Mouse (Mus musculus) MEL (cell line): ENCODE results near the gene Rab11fip3. TPM values are rescaled to one million over a fixed set of nuclear protein-coding genes. Genes with fewer than 3 reads are reported as not detected.

ENCODE experiments used
- DNase-seq: peaks from one replicate; pipeline ENCODE4 v3.0.0; 2011; ENCODE audit warnings: low read depth, low spot score
- H3K27ac ChIP-seq: 2 replicates; pipeline ENCODE4 v1.5.1; 2012; ENCODE audit warnings: low read depth, mild to moderate bottlenecking, control low read depth, low read length, moderate library complexity; ENCODE audit not compliant: control insufficient read depth
- H3K27me3 ChIP-seq, 2 experiments: fragments of 150-350 bp in 1 of 2; sonication (generic) in 1 of 2; 2 replicates each; pipeline ENCODE4 v1.6.1; 2012; ENCODE audit warnings: low read length in 2 of 2, mild to moderate bottlenecking in 2 of 2, improper control_type of control experiment in 1 of 2, moderate library complexity in 1 of 2; ENCODE audit not compliant: insufficient read depth in 2 of 2, control insufficient read depth in 1 of 2
- H3K36me3 ChIP-seq, 2 experiments: 2 replicates each; pipeline ENCODE4 v1.6.1; 2012 to 2014; ENCODE audit warnings: low read length in 2 of 2, improper control_type of control experiment in 1 of 2, inconsistent platforms in 1 of 2, mild to moderate bottlenecking in 1 of 2; ENCODE audit not compliant: insufficient read depth in 2 of 2, control insufficient read depth in 1 of 2
- H3K4me1 ChIP-seq, 2 experiments: fragments of 150-350 bp in 1 of 2; sonication (generic) in 1 of 2; 2 replicates each; pipeline ENCODE4 v1.6.1; 2012; ENCODE audit warnings: low read length in 2 of 2, improper control_type of control experiment in 1 of 2, mild to moderate bottlenecking in 1 of 2; ENCODE audit not compliant: insufficient read depth in 2 of 2, control insufficient read depth in 1 of 2
- H3K4me3 ChIP-seq, 2 experiments: fragments of 150-350 bp in 1 of 2; sonication (generic) in 1 of 2; 2 replicates each; pipeline ENCODE4 v1.5.1; 2012; ENCODE audit warnings: low read depth in 2 of 2, low read length in 2 of 2, mild to moderate bottlenecking in 2 of 2, moderate library complexity in 2 of 2, control low read depth in 1 of 2, improper control_type of control experiment in 1 of 2; ENCODE audit not compliant: control insufficient read depth in 1 of 2, insufficient read depth in 1 of 2
- H3K79me2 ChIP-seq: 2 replicates; pipeline ENCODE4 v1.6.1; 2012; ENCODE audit warnings: mild to moderate bottlenecking, low read length, moderate library complexity; ENCODE audit not compliant: control insufficient read depth, poor library complexity, insufficient read depth
- H3K9ac ChIP-seq: 2 replicates; pipeline ENCODE4 v1.6.1; 2012; ENCODE audit warnings: low read depth, mild to moderate bottlenecking, control low read depth, low read length, moderate library complexity; ENCODE audit not compliant: control insufficient read depth, poor library complexity, severe bottlenecking
- H3K9me3 ChIP-seq: fragments of 150-350 bp; sonication (generic); replicated peaks from 2 replicates; pipeline ENCODE4 v1.6.1; 2012; ENCODE audit warnings: mild to moderate bottlenecking, low read length, improper control_type of control experiment, moderate library complexity; ENCODE audit not compliant: insufficient read depth
- BHLHE40 ChIP-seq: IDR thresholded peaks from 2 replicates; pipeline ENCODE4 v1.6.1; 2012; ENCODE audit warnings: low read depth, mild to moderate bottlenecking, inconsistent platforms, low read length, improper control_type of control experiment, borderline replicate concordance
- CTCF ChIP-seq, 3 experiments: IDR thresholded peaks in 2 of 3; conservative IDR thresholded peaks in 1 of 3; 2 replicates each; pipeline ENCODE4 v1.5.1; 2011 to 2012; ENCODE audit warnings: low read length in 3 of 3, low read depth in 2 of 3, mild to moderate bottlenecking in 2 of 3, improper control_type of control experiment in 1 of 3, inconsistent platforms in 1 of 3, mixed read lengths in 1 of 3, moderate library complexity in 1 of 3; ENCODE audit not compliant: control insufficient read depth in 1 of 3, insufficient read depth in 1 of 3, poor library complexity in 1 of 3, severe bottlenecking in 1 of 3
- EP300 ChIP-seq, 2 experiments: IDR thresholded peaks; 2 replicates each; pipeline ENCODE4 v1.6.1; 2011; ENCODE audit warnings: improper control_type of control experiment in 2 of 2, low read length in 2 of 2, low read depth in 1 of 2, mild to moderate bottlenecking in 1 of 2
- ETS1 ChIP-seq: IDR thresholded peaks from 2 replicates; pipeline ENCODE4 v1.6.1; 2012; ENCODE audit warnings: low read depth, mild to moderate bottlenecking, inconsistent platforms, low read length, improper control_type of control experiment, moderate library complexity
- GATA1 ChIP-seq: IDR thresholded peaks from 2 replicates; pipeline ENCODE4 v1.6.1; 2011; ENCODE audit warnings: low read depth, low read length, improper control_type of control experiment
- KAT2A ChIP-seq: conservative IDR thresholded peaks from 2 replicates; pipeline ENCODE4 v1.6.1; 2012; ENCODE audit warnings: low read depth, low read length, improper control_type of control experiment, inconsistent platforms
- MAZ ChIP-seq: IDR thresholded peaks from 2 replicates; pipeline ENCODE4 v1.6.1; 2012; ENCODE audit warnings: low read depth, mild to moderate bottlenecking, inconsistent platforms, low read length, improper control_type of control experiment
- MYB ChIP-seq: IDR thresholded peaks from 2 replicates; pipeline ENCODE4 v1.6.1; 2011; ENCODE audit warnings: mild to moderate bottlenecking, low read depth, low read length, improper control_type of control experiment
- MYC ChIP-seq: IDR thresholded peaks from 2 replicates; pipeline ENCODE4 v1.6.1; 2011; ENCODE audit warnings: low read depth, mild to moderate bottlenecking, low read length, improper control_type of control experiment, moderate library complexity
- NRF1 ChIP-seq: IDR thresholded peaks from 2 replicates; pipeline ENCODE4 v1.6.1; 2014; ENCODE audit warnings: low read depth, mild to moderate bottlenecking, inconsistent platforms, low read length, improper control_type of control experiment, moderate library complexity; ENCODE audit not compliant: poor library complexity, insufficient read depth, severe bottlenecking
- RAD21 ChIP-seq: IDR thresholded peaks from 2 replicates; pipeline ENCODE4 v1.6.1; 2011; ENCODE audit warnings: mild to moderate bottlenecking, low read depth, low read length, improper control_type of control experiment
- SIN3A ChIP-seq: IDR thresholded peaks from 2 replicates; pipeline ENCODE4 v1.6.1; 2012; ENCODE audit warnings: low read length, improper control_type of control experiment, inconsistent platforms
- SMC3 ChIP-seq: IDR thresholded peaks from 2 replicates; pipeline ENCODE4 v1.6.1; 2011; ENCODE audit warnings: low read depth, low read length, improper control_type of control experiment
- TBP ChIP-seq: IDR thresholded peaks from 2 replicates; pipeline ENCODE4 v1.8.0; 2011; ENCODE audit warnings: low read depth, low read length, improper control_type of control experiment
- USF1 ChIP-seq: IDR thresholded peaks from 2 replicates; pipeline ENCODE4 v1.6.1; 2014; ENCODE audit warnings: low read depth, mild to moderate bottlenecking, inconsistent platforms, low read length, improper control_type of control experiment, moderate library complexity
- USF2 ChIP-seq, 2 experiments: IDR thresholded peaks; 2 replicates each; pipeline ENCODE4 v1.6.1; 2011 to 2012; ENCODE audit warnings: improper control_type of control experiment in 2 of 2, low read length in 2 of 2, borderline replicate concordance in 1 of 2, inconsistent platforms in 1 of 2, low read depth in 1 of 2, mild to moderate bottlenecking in 1 of 2; ENCODE audit not compliant: insufficient read depth in 1 of 2
- ZC3H11A ChIP-seq: IDR thresholded peaks from 2 replicates; pipeline ENCODE4 v1.6.1; 2012; ENCODE audit warnings: low read depth, mild to moderate bottlenecking, inconsistent platforms, low read length, improper control_type of control experiment
- ZKSCAN1 ChIP-seq: IDR thresholded peaks from 2 replicates; pipeline ENCODE4 v1.6.1; 2012; ENCODE audit warnings: low read depth, mild to moderate bottlenecking, inconsistent platforms, low read length, improper control_type of control experiment, moderate library complexity
- ZMIZ1 ChIP-seq: IDR thresholded peaks from 2 replicates; pipeline ENCODE4 v1.6.1; 2012; ENCODE audit warnings: low read depth, mild to moderate bottlenecking, inconsistent platforms, low read length, improper control_type of control experiment, moderate library complexity
- polyA plus RNA-seq, 2 experiments: library from polyadenylated mRNA; stranded (reverse) in 1 of 2; unstranded in 1 of 2; fragments of >175 nt in 1 of 2; fragments of >200 nt in 1 of 2; gene quantifications; 2 replicates each; pipeline versions ENCODE4 v1.2.1 to v1.2.4; 2012; ENCODE audit warnings: low replicate concordance in 2 of 2, low read depth in 1 of 2; ENCODE audit not compliant: insufficient read length in 2 of 2, insufficient read depth in 1 of 2, missing spikeins in 1 of 2
- total RNA-seq: library from RNA; depleted of rRNA; stranded (reverse); fragments of 300-350 nt; gene quantifications from 2 replicates; pipeline ENCODE4 v1.2.3, GENCODE M21; 2012

The Rab11fip3 gene
- total and polyA plus RNA-seq, 3 experiments: 3.2 to 18.9 TPM; not detected in 1

- peak; percentile 44 for TF ChIP-seq NRF1
- TF ChIP-seq MAZ: peak; percentile 76
- TF ChIP-seq BHLHE40: peak; percentile 72
- TF ChIP-seq ZKSCAN1: no peak
- peak; percentile 83; the same call in 1 of the 2 replicates for TF ChIP-seq ZMIZ1
- peak; percentile 69; the same call in 1 of the 2 replicates for TF ChIP-seq TBP
- peak; percentile 44 to 61 for TF ChIP-seq EP300 (IDR thresholded peaks at IDR 0.05; ENCODE audit: low read depth in 1 of 2, low read length in 2 of 2)
- TF ChIP-seq KAT2A: peak; percentile 20; the same call in 1 of the 2 replicates
- no peak for TF ChIP-seq SMC3
- peak; percentile 84 for TF ChIP-seq MYC
- TF ChIP-seq USF2 (IDR thresholded peaks at IDR 0.05; ENCODE audit: borderline replicate concordance in 1 of 2, insufficient read depth in 1 of 2, low read depth in 1 of 2, low read length in 2 of 2): no peak
- 0 out of 2 replicates have a peak, but pooled peaks have one; percentile 29 for TF ChIP-seq MYB
- TF ChIP-seq GATA1: peak; percentile 50; the same call in 1 of the 2 replicates
- peak; percentile 57 for TF ChIP-seq ETS1
- TF ChIP-seq RAD21: no peak
- no peak for TF ChIP-seq ZC3H11A
Measured at GRCm38 (mm10) chr17:26095121-26095740, 25.9 kb upstream of the Rab11fip3 start, which contains the start of gene Nme4 (continued).

- DNase-seq: peak; percentile 56
- Histone ChIP-seq H3K4me3 (peak overlapping the region; percentile 83 to 88), H3K27me3 (no peaks in the 10 kb centered on the region), H3K79me2 (peaks cover 5% of the 10 kb centered on the region; the same call in 1 of the 2 replicates), H3K27ac (peak overlapping the region; percentile 71), H3K9ac (peak overlapping the region; percentile 89), H3K9me3 (no peaks in the 10 kb centered on the region), H3K4me1 (peaks cover 0 to 7% of the 10 kb centered on the region in 2 experiments; a peak in 2 of 4 replicates), H3K36me3 (peaks cover 0 to 7% of the 10 kb centered on the region in 2 experiments; a peak in 2 of 4 replicates)
- TF ChIP-seq SIN3A (no peak), MYB (no peak), EP300 (IDR thresholded peaks at IDR 0.05; ENCODE audit: low read depth in 1 of 2, low read length in 2 of 2) (no peak), RAD21 (no peak), USF1 (no peak), CTCF (IDR thresholded peaks at IDR 0.05 in 2 of 3, conservative IDR thresholded peaks at IDR 0.05 in 1 of 3; ENCODE audit: control insufficient read depth in 1 of 3, insufficient read depth in 1 of 3, low read depth in 2 of 3, low read length in 3 of 3, poor library complexity in 1 of 3, severe bottlenecking in 1 of 3) (no peak)
Measured at GRCm38 (mm10) chr17:26094531-26095110, 25.3 kb upstream of the Rab11fip3 start.
